Mouse (Mus musculus): ENCODE measurements around the gene Nploc4. TPM values are rescaled to one million over a fixed set of nuclear protein-coding genes. Genes with fewer than 3 reads are reported as not detected.

Nploc4 gene
- polyA plus RNA-seq, 1 experiment from 2014 or later = 34.8 TPM

GRCm38 (mm10) chr11:120338786-120339185 is 98.7 kb downstream of the Nploc4 start:
- no peak overlapping the region for H3K4me2 ChIP-seq

GRCm38 (mm10) chr11:120337447-120337846 is 100.1 kb downstream of the Nploc4 start:
- Histone ChIP-seq H3K4me3 (replicated peaks) (no peak overlapping the region), H3K4me1 (no peaks in the 10 kb centered on the region), H3K27me3 (no peaks in the 10 kb centered on the region), H3K9ac (no peak overlapping the region), H3K4me2 (no peak overlapping the region), H3K36me3 (no peaks in the 10 kb centered on the region), H3K27ac (no peak overlapping the region), H3K9me3 (replicated peaks) (no peaks in the 10 kb centered on the region)
- 42% methylated on average over 2 of the region's 2 CpGs for WGBS
- no peak for ATAC-seq (replicated peaks; ENCODE audit: low FRiP score)

More at GRCm38 (mm10) chr11:120338786-120339185, 98.7 kb downstream of the Nploc4 start:
- no peak overlapping the region for H3K9ac ChIP-seq
- H3K4me1 ChIP-seq = no peaks in the 10 kb centered on the region
- H3K4me3 ChIP-seq (replicated peaks) = no peak overlapping the region
- no peaks in the 10 kb centered on the region for H3K36me3 ChIP-seq
- H3K27me3 ChIP-seq = no peaks in the 10 kb centered on the region
- WGBS = 71% methylated on average over 3 of the region's 3 CpGs
- no peak for ATAC-seq (replicated peaks; ENCODE audit: low FRiP score)
- no peak overlapping the region for H3K27ac ChIP-seq
- H3K9me3 ChIP-seq (replicated peaks) = no peaks in the 10 kb centered on the region

- no peak for ATAC-seq (replicated peaks; ENCODE audit: low FRiP score)
- WGBS = 84% methylated on average over 6 of the region's 6 CpGs
Observed at GRCm38 (mm10) chr11:120335431-120336021, 102.0 kb downstream of the Nploc4 start.

More at GRCm38 (mm10) chr11:120335431-120336021, 102.0 kb downstream of the Nploc4 start:
- Histone ChIP-seq H3K27me3 (no peaks in the 10 kb centered on the region), H3K9ac (no peak overlapping the region), H3K4me3 (replicated peaks) (no peak overlapping the region), H3K27ac (no peak overlapping the region), H3K9me3 (replicated peaks) (no peaks in the 10 kb centered on the region), H3K4me2 (no peak overlapping the region), H3K4me1 (no peaks in the 10 kb centered on the region), H3K36me3 (no peaks in the 10 kb centered on the region)

Small RNAs within 50 kb of the gene (microRNA-seq; reads per million reads assigned to microRNA genes)
- gene Gm23419 (not detected), gene Mir6935 (1.8 reads per million, percentile 6 among the genes with 10 or more reads in this experiment)

Other genes starting within 250 kb of the Nploc4 start
- gene Bahcc1, start 204.8 kb downstream of the Nploc4 start, polyA plus RNA-seq (2015; fragmentation: Nextera tagmentation; extraction: Ambion mirVana) = 11.8 and 14.1 TPM in 2 replicates
- 2,367 and 2,520 TPM in 2 replicates for gene Actg1, start 89.2 kb downstream of the Nploc4 start, polyA plus RNA-seq (2015; fragmentation: Nextera tagmentation; extraction: Ambion mirVana)
- gene Fscn2, start 76.2 kb downstream of the Nploc4 start, polyA plus RNA-seq (2015; fragmentation: Nextera tagmentation; extraction: Ambion mirVana) = 1.1 and 1.2 TPM in 2 replicates
- 33.1 and 41.9 TPM in 2 replicates for gene Faap100, start 58.9 kb downstream of the Nploc4 start, polyA plus RNA-seq (2015; fragmentation: Nextera tagmentation; extraction: Ambion mirVana)
- not detected in 2 replicates for gene Tspan10, start 4.9 kb upstream of the Nploc4 start, polyA plus RNA-seq (2015; fragmentation: Nextera tagmentation; extraction: Ambion mirVana)
- 0.28 and 0.38 TPM in 2 replicates for gene Pde6g, start 15.8 kb upstream of the Nploc4 start, polyA plus RNA-seq (2015; fragmentation: Nextera tagmentation; extraction: Ambion mirVana)
- gene Oxld1, start 20.4 kb upstream of the Nploc4 start, polyA plus RNA-seq (2015; fragmentation: Nextera tagmentation; extraction: Ambion mirVana) = 13.1 and 13.8 TPM in 2 replicates
- gene Ccdc137, start 20.4 kb upstream of the Nploc4 start, polyA plus RNA-seq (2015; fragmentation: Nextera tagmentation; extraction: Ambion mirVana) = 40.5 and 41.9 TPM in 2 replicates
- gene Arl16, start 29.9 kb upstream of the Nploc4 start, polyA plus RNA-seq (2015; fragmentation: Nextera tagmentation; extraction: Ambion mirVana) = 42.7 and 53.3 TPM in 2 replicates
- 166 and 172 TPM in 2 replicates for gene Mrpl12, start 46.9 kb upstream of the Nploc4 start, polyA plus RNA-seq (2015; fragmentation: Nextera tagmentation; extraction: Ambion mirVana)
- 84.6 and 91.9 TPM in 2 replicates for gene Slc25a10, start 54.1 kb upstream of the Nploc4 start, polyA plus RNA-seq (2015; fragmentation: Nextera tagmentation; extraction: Ambion mirVana)
- gene Gcgr, start 93.0 kb upstream of the Nploc4 start, polyA plus RNA-seq (2015; fragmentation: Nextera tagmentation; extraction: Ambion mirVana) = 2.4 and 2.6 TPM in 2 replicates
- gene Mcrip1, start 112.0 kb upstream of the Nploc4 start, polyA plus RNA-seq (2015; fragmentation: Nextera tagmentation; extraction: Ambion mirVana) = 199 and 212 TPM in 2 replicates
- gene Ppp1r27, start 113.4 kb upstream of the Nploc4 start, polyA plus RNA-seq (2015; fragmentation: Nextera tagmentation; extraction: Ambion mirVana) = 0.49 and 1.4 TPM in 2 replicates
- 718 and 736 TPM in 2 replicates for gene P4hb, start 135.5 kb upstream of the Nploc4 start, polyA plus RNA-seq (2015; fragmentation: Nextera tagmentation; extraction: Ambion mirVana)
- gene Arhgdia, start 143.9 kb upstream of the Nploc4 start, polyA plus RNA-seq (2015; fragmentation: Nextera tagmentation; extraction: Ambion mirVana) = 588 and 644 TPM in 2 replicates
- 494 TPM in 2 replicates for gene Alyref, start 160.7 kb upstream of the Nploc4 start, polyA plus RNA-seq (2015; fragmentation: Nextera tagmentation; extraction: Ambion mirVana)
- 193 and 206 TPM in 2 replicates for gene Anapc11, start 160.7 kb upstream of the Nploc4 start, polyA plus RNA-seq (2015; fragmentation: Nextera tagmentation; extraction: Ambion mirVana)
- 24.4 and 25.2 TPM in 2 replicates for gene Npb, start 170.8 kb upstream of the Nploc4 start, polyA plus RNA-seq (2015; fragmentation: Nextera tagmentation; extraction: Ambion mirVana)
- gene Pcyt2, start 180.2 kb upstream of the Nploc4 start, polyA plus RNA-seq (2015; fragmentation: Nextera tagmentation; extraction: Ambion mirVana) = 118 and 140 TPM in 2 replicates
- gene Sirt7, start 187.5 kb upstream of the Nploc4 start, polyA plus RNA-seq (2015; fragmentation: Nextera tagmentation; extraction: Ambion mirVana) = 32.7 and 33.9 TPM in 2 replicates
- gene Mafg, start 195.9 kb upstream of the Nploc4 start, polyA plus RNA-seq (2015; fragmentation: Nextera tagmentation; extraction: Ambion mirVana) = 32.2 and 35.9 TPM in 2 replicates
- gene Pycr1, start 206.1 kb upstream of the Nploc4 start, polyA plus RNA-seq (2015; fragmentation: Nextera tagmentation; extraction: Ambion mirVana) = 25.4 and 29.3 TPM in 2 replicates
- 0.28 and 0.29 TPM in 2 replicates for gene Myadml2, start 210.4 kb upstream of the Nploc4 start, polyA plus RNA-seq (2015; fragmentation: Nextera tagmentation; extraction: Ambion mirVana)
- gene Notum, start 223.5 kb upstream of the Nploc4 start, polyA plus RNA-seq (2015; fragmentation: Nextera tagmentation; extraction: Ambion mirVana) = 5.2 and 7.7 TPM in 2 replicates
- gene Aspscr1, start 235.3 kb upstream of the Nploc4 start, polyA plus RNA-seq (2015; fragmentation: Nextera tagmentation; extraction: Ambion mirVana) = 127 and 144 TPM in 2 replicates

Measured in kidney, embryonic 15.5 days (tissue).